Mouse (Mus musculus) C2C12 (cell line): Measurements from ENCODE around the gene Prss29.

ENCODE experiments used
- CEBPB ChIP-seq: IDR thresholded peaks from one replicate; pipeline ENCODE4 v1.6.1; 2011; ENCODE audit warnings: low read depth, mild to moderate bottlenecking, control low read depth, moderate library complexity
- CTCF ChIP-seq: IDR thresholded peaks from one replicate; pipeline ENCODE4 v1.5.1; 2011; ENCODE audit not compliant: control insufficient read depth, insufficient read depth, insufficient read length
- MAX ChIP-seq: IDR thresholded peaks from one replicate; pipeline ENCODE4 v1.6.1; 2011; ENCODE audit warnings: mild to moderate bottlenecking, control low read depth
- MYOD1 ChIP-seq: IDR thresholded peaks from one replicate; pipeline ENCODE4 v1.6.1; 2011; ENCODE audit warnings: low read depth; ENCODE audit not compliant: control insufficient read depth, insufficient read length
- MYOG ChIP-seq: IDR thresholded peaks from one replicate; pipeline ENCODE4 v1.6.1; 2011; ENCODE audit not compliant: control insufficient read depth, insufficient read length; ENCODE audit errors: extremely low read depth
- USF1 ChIP-seq: IDR thresholded peaks from one replicate; pipeline ENCODE4 v1.6.1; 2011; ENCODE audit warnings: low read depth, mild to moderate bottlenecking, control low read depth, moderate library complexity

DNA sequence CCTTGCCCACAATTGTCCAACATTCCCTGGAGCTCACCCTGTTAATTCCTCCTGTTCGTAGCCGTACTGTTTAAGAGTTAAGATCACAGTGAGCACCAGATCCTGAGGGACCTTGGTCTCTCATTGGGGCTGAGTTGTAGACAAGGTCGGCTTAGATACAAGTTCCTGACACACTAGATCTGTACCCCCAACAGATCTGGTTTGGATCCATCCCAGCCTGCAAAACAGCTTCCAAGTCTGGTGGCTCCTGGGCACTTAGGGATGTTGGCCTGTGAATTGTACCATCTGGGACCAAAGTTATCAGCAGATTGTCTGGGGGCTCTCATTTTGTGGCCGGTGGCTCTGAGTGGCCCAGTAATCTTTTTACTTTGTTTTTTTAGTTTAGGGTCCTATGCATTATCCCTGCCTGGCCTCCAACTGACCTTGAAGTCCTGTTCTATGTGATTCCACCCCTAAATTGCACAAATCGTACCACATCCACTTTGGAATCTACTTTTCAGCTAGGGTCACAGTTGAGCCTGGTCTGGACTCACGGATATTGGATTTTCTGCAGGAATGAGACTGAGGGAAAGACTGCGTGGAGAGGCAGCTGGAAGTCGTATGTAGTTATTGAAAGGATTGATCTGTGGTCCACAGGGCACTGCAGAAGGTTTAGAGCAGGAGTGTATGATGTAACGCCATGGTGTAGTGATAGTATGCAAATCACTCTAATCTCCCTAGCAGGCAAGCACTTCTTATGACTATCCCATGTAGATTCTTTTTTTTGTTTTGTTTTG lies 43.7 kb upstream of the Prss29 start, which contains the start of gene Ube2i:
- TF ChIP-seq CTCF, result no peak
- no peak for TF ChIP-seq MAX
- no peak for TF ChIP-seq USF1
- TF ChIP-seq MYOG, result no peak
- no peak for TF ChIP-seq CEBPB
- no peak for TF ChIP-seq MYOD1
